Mouse (Mus musculus) hindlimb bud, embryonic 11.5 days (tissue): ENCODE results near the gene Kri1.
"Not testable (repeated sequence)": the region's sequence is repeated elsewhere in the genome, so short reads cannot be mapped to it uniquely, and the experiment has no call there.

ENCODE experiments used
- DNase-seq: peaks from one replicate; pipeline ENCODE4 v3.0.0-alpha.2; 2012; ENCODE audit warnings: low read depth, low spot score; ENCODE audit errors: extremely low spot score

Kri1 gene

GRCm38 (mm10) chr9:21316696-21317095 is 28.9 kb upstream of the Kri1 start:
- no peak for DNase-seq

GRCm38 (mm10) chr9:21315421-21315820 is 27.7 kb upstream of the Kri1 start:
- no peak for DNase-seq

GRCm38 (mm10) chr9:21314367-21315140 is 26.8 kb upstream of the Kri1 start:
- no peak for DNase-seq

GRCm38 (mm10) chr9:21313394-21313793 is 25.6 kb upstream of the Kri1 start:
- peak; percentile 53 for DNase-seq

- no peak for DNase-seq
Observed at GRCm38 (mm10) chr9:21312134-21312533, 24.4 kb upstream of the Kri1 start, which contains the start of gene Ap1m2. Ap1m2 (minus strand) TSS chr9:21312337.

- no peak for DNase-seq
Observed at GRCm38 (mm10) chr9:21311695-21312094, 23.9 kb upstream of the Kri1 start.

- DNase-seq: no peak
Observed at GRCm38 (mm10) chr9:21309150-21309741, 21.5 kb upstream of the Kri1 start.

- no peak for DNase-seq
Observed at GRCm38 (mm10) chr9:21305065-21305464, 17.3 kb upstream of the Kri1 start.

- DNase-seq: no peak
Observed at GRCm38 (mm10) chr9:21299014-21299413, 11.2 kb upstream of the Kri1 start.

GRCm38 (mm10) chr9:21292271-21292670 is 4.5 kb upstream of the Kri1 start:
- no peak for DNase-seq

GRCm38 (mm10) chr9:21291868-21292267 is 4.1 kb upstream of the Kri1 start:
- DNase-seq: not testable (repeated sequence)

GRCm38 (mm10) chr9:21291022-21291787 is 3.4 kb upstream of the Kri1 start, which contains the start of gene Cdkn2d:
Cdkn2d (minus strand) TSS chr9:21291407.
- peak; percentile 100 for DNase-seq

- DNase-seq: no peak
Observed at GRCm38 (mm10) chr9:21290589-21290988, 2.8 kb upstream of the Kri1 start.

GRCm38 (mm10) chr9:21289337-21289671 is 1.5 kb upstream of the Kri1 start:
- DNase-seq: no peak

- DNase-seq: no peak
Observed at GRCm38 (mm10) chr9:21288404-21289336, 901 bp upstream of the Kri1 start.

- DNase-seq: no peak
Observed at GRCm38 (mm10) chr9:21286753-21287152, 1.0 kb downstream of the Kri1 start.

- no peak for DNase-seq
Observed at GRCm38 (mm10) chr9:21283994-21284393, 3.8 kb downstream of the Kri1 start.

GRCm38 (mm10) chr9:21283591-21283990 is 4.2 kb downstream of the Kri1 start:
- no peak for DNase-seq

GRCm38 (mm10) chr9:21277776-21278175 is 10.0 kb downstream of the Kri1 start:
- DNase-seq: no peak

- no peak for DNase-seq
Observed at GRCm38 (mm10) chr9:21276307-21276706, 11.5 kb downstream of the Kri1 start.

- DNase-seq: no peak
Observed at GRCm38 (mm10) chr9:21275727-21276126, 12.0 kb downstream of the Kri1 start.
